7 mouse cellular contexts compared by ENCODE assay signal in genomic region chr14:54605752-54606321, GRCm38 (mm10). TPM values are rescaled to one million over a fixed set of nuclear protein-coding genes. Genes with fewer than 3 reads are reported as not detected.
A peak's percentile ranks its signal among the peaks of the same experiment; 100 is the strongest.
DNase-seq lines count a peak whose midpoint lies in the region; ATAC-seq lines count a peak whose summit lies in the region.

Gene 4931414P19Rik (minus strand): TSS chr14:54605993.

- no peaks in the 10 kb centered on the region for H3K9me3 ChIP-seq in intestine, embryonic 16.5 days (ENCODE audit: control insufficient read depth, low read length)
- H3K9me3 ChIP-seq in limb, embryonic 12.5 days = no peaks in the 10 kb centered on the region
- H3K9me3 ChIP-seq in midbrain, embryonic 14.5 days (ENCODE audit: control insufficient read depth, low read length) = no peaks in the 10 kb centered on the region

- peak; percentile 91 for DNase-seq in adrenal gland, adult 2 months
- peak; percentile 91 for DNase-seq in embryo, embryonic 11 days
- peak; percentile 85 to 90 for DNase-seq in gastrocnemius, postnatal 4 days (ENCODE audit: low spot score in 2 of 2)
- peak; percentile 89 for DNase-seq in midbrain, embryonic 14.5 days
- peak; percentile 68 to 82 for DNase-seq in spleen, adult 18-20 months

- H3K27me3 ChIP-seq in intestine, embryonic 16.5 days (replicated peaks; ENCODE audit: control insufficient read depth, insufficient read depth, low read length) = no peaks in the 10 kb centered on the region
- no peaks in the 10 kb centered on the region for H3K27me3 ChIP-seq in limb, embryonic 12.5 days
- no peaks in the 10 kb centered on the region for H3K27me3 ChIP-seq in midbrain, embryonic 14.5 days (ENCODE audit: control insufficient read depth, insufficient read depth, low read length)

- WGBS in intestine, embryonic 16.5 days = under 1% methylated on average over 39 of the region's 39 CpGs
- WGBS in limb, embryonic 12.5 days = under 1% methylated on average over 39 of the region's 39 CpGs
- WGBS in midbrain, embryonic 14.5 days = under 1% methylated on average over 31 of the region's 39 CpGs

- peak within 1 kb of the TSS; percentile 76 for H3K9ac ChIP-seq in intestine, embryonic 16.5 days (ENCODE audit: low read depth, low read length)
- peak within 1 kb of the TSS; percentile 63 for H3K9ac ChIP-seq in limb, embryonic 12.5 days (replicated peaks)
- peak within 1 kb of the TSS; percentile 58 for H3K9ac ChIP-seq in midbrain, embryonic 14.5 days (replicated peaks; ENCODE audit: low read length)

- peak within 1 kb of the TSS; percentile 61 for H3K4me3 ChIP-seq in intestine, embryonic 16.5 days (ENCODE audit: low read length)
- peak within 1 kb of the TSS; percentile 55 for H3K4me3 ChIP-seq in limb, embryonic 12.5 days (replicated peaks)
- H3K4me3 ChIP-seq in midbrain, embryonic 14.5 days (replicated peaks; ENCODE audit: low read depth, low read length) = peak within 1 kb of the TSS; percentile 45

- peaks cover 6% of the 10 kb centered on the region; the same call in 1 of the 2 replicates for H3K4me1 ChIP-seq in intestine, embryonic 16.5 days (ENCODE audit: control insufficient read depth, insufficient read depth, low read length)
- peaks cover 25% of the 10 kb centered on the region for H3K4me1 ChIP-seq in limb, embryonic 12.5 days (replicated peaks)
- H3K4me1 ChIP-seq in midbrain, embryonic 14.5 days (ENCODE audit: control insufficient read depth, insufficient read depth, low read length) = peaks cover 16% of the 10 kb centered on the region; the same call in 1 of the 2 replicates

- H3K36me3 ChIP-seq in intestine, embryonic 16.5 days (ENCODE audit: control insufficient read depth, insufficient read depth, low read length) = no peaks in the 10 kb centered on the region
- peaks cover 9% of the 10 kb centered on the region; the same call in 1 of the 2 replicates for H3K36me3 ChIP-seq in limb, embryonic 12.5 days
- H3K36me3 ChIP-seq in midbrain, embryonic 14.5 days (ENCODE audit: control insufficient read depth, insufficient read depth, low read length) = no peaks in the 10 kb centered on the region

- H3K27ac ChIP-seq in intestine, embryonic 16.5 days (ENCODE audit: low read length) = peak within 1 kb of the TSS; percentile 78
- H3K27ac ChIP-seq in limb, embryonic 12.5 days = peak within 1 kb of the TSS; percentile 93
- peak within 1 kb of the TSS; percentile 69 for H3K27ac ChIP-seq in midbrain, embryonic 14.5 days (replicated peaks; ENCODE audit: low read depth, low read length)

- H3K4me2 ChIP-seq in intestine, embryonic 16.5 days (ENCODE audit: low read depth, low read length) = peak within 1 kb of the TSS; percentile 79
- peak within 1 kb of the TSS; percentile 63 for H3K4me2 ChIP-seq in limb, embryonic 12.5 days
- H3K4me2 ChIP-seq in midbrain, embryonic 14.5 days (ENCODE audit: low read length) = peak within 1 kb of the TSS; percentile 64

- ATAC-seq in intestine, embryonic 16.5 days = peak; percentile 56
- no peak for ATAC-seq in limb, embryonic 12.5 days (ENCODE audit: insufficient number of reproducible peaks, insufficient read depth, low FRiP score, low TSS enrichment, low read depth)
- peak; percentile 38; the same call in 1 of the 2 replicates for ATAC-seq in midbrain, embryonic 14.5 days (ENCODE audit: low FRiP score, low TSS enrichment)

RNA-seq across cellular contexts. Expression of gene 4931414P19Rik, which starts in this region (rescaled TPM):
- 1 to 10 TPM; 2.9 to 8.2 TPM for total RNA-seq in adrenal gland, adult 2 months (2021)
- polyA plus RNA-seq in adrenal gland, adult 2 months (2012; rRNA removed) = 7.4 and 9.6 TPM in 2 replicates
- 1 to 10 TPM; 4.3 to 6.8 TPM for total RNA-seq in gastrocnemius, postnatal 4 days (2021)
- 6.0 and 7.8 TPM in 2 replicates for polyA plus RNA-seq in intestine, embryonic 16.5 days (2015; fragmentation: Nextera tagmentation; extraction: Ambion mirVana)
- 9.7 and 10.7 TPM in 2 replicates for polyA plus RNA-seq in limb, embryonic 12.5 days (2016; fragmentation: Nextera tagmentation; extraction: Ambion mirVana)
- 5.4 and 6.1 TPM in 2 replicates for polyA plus RNA-seq in midbrain, embryonic 14.5 days (2014; fragmentation: Nextera tagmentation; extraction: Ambion mirVana)
